Mouse (Mus musculus) kidney, adult 2 months (tissue): Measurements from ENCODE around the gene Pdzd2. TPM values are rescaled to one million over a fixed set of nuclear protein-coding genes. Genes with fewer than 3 reads are reported as not detected.

Experiments
- DNase-seq: peaks from one replicate; pipeline ENCODE4 v3.0.0; 2021
- H3K27ac ChIP-seq: fragments of 200-500 bp; 2 replicates; pipeline ENCODE4 v1.5.1; 2012; ENCODE audit warnings: low read depth, low read length, control low read depth, inconsistent platforms; ENCODE audit not compliant: insufficient read depth
- H3K27me3 ChIP-seq: fragments of 200-500 bp; replicated peaks from 2 replicates; pipeline ENCODE4 v1.6.1; 2012; ENCODE audit warnings: mild to moderate bottlenecking, moderate library complexity, low read length, inconsistent platforms; ENCODE audit not compliant: control insufficient read depth, insufficient read depth
- H3K36me3 ChIP-seq: fragments of 200-500 bp; 2 replicates; pipeline ENCODE4 v1.6.1; 2012; ENCODE audit warnings: mild to moderate bottlenecking, moderate library complexity, low read length, inconsistent platforms; ENCODE audit not compliant: control insufficient read depth, insufficient read depth
- H3K4me1 ChIP-seq: fragments of 200-500 bp; 2 replicates; pipeline ENCODE4 v1.6.1; 2011; ENCODE audit warnings: low read length; ENCODE audit not compliant: control insufficient read depth, insufficient read depth
- H3K4me3 ChIP-seq: fragments of 200-500 bp; 2 replicates; pipeline ENCODE4 v1.5.1; 2011; ENCODE audit warnings: mild to moderate bottlenecking, low read depth, low read length, control low read depth; ENCODE audit not compliant: insufficient read depth
- CTCF ChIP-seq: fragments of 200-500 bp; conservative IDR thresholded peaks from 2 replicates; pipeline ENCODE4 v1.5.1; 2011; ENCODE audit warnings: low read depth, mild to moderate bottlenecking, control low read depth, low read length, moderate library complexity, mixed read lengths; ENCODE audit not compliant: insufficient read depth, insufficient read length
- POLR2A ChIP-seq: fragments of 200-500 bp; IDR thresholded peaks from one replicate; pipeline ENCODE4 v1.6.1; 2011; ENCODE audit warnings: low read depth, low read length, control low read depth
- WGBS: fragments of 180-500 bp; shearing (Covaris S2); methylation state at CpG from one replicate; pipeline ENCODE4 v1.1.7; 2018; 5-methylcytosine and 5-hydroxymethylcytosine counted together
- polyA plus RNA-seq: library from polyadenylated mRNA; depleted of rRNA; stranded (reverse); fragments of >200 nt; gene quantifications from 2 replicates; pipeline ENCODE4 v1.2.3, GENCODE M21; 2012

Pdzd2 gene
- polyA plus RNA-seq, 1 experiment: 16.5 TPM

GRCm38 (mm10) chr15:12625524-12625923 is 114.2 kb downstream of the Pdzd2 start:
- Histone ChIP-seq H3K27me3 (no peaks in the 10 kb centered on the region), H3K4me3 (no peak overlapping the region), H3K4me1 (no peaks in the 10 kb centered on the region), H3K36me3 (no peaks in the 10 kb centered on the region), H3K27ac (no peak overlapping the region)
- WGBS: 72% methylated on average over 6 of the region's 6 CpGs
- DNase-seq: no peak
- TF ChIP-seq CTCF: no peak
- TF ChIP-seq POLR2A: no peak

- H3K27me3 ChIP-seq: no peaks in the 10 kb centered on the region
- H3K27ac ChIP-seq: no peak overlapping the region
- TF ChIP-seq POLR2A (no peak), CTCF (no peak)
- WGBS: 96% methylated on average over 4 of the region's 4 CpGs
- H3K4me1 ChIP-seq: no peaks in the 10 kb centered on the region
- no peaks in the 10 kb centered on the region for H3K36me3 ChIP-seq
- no peak for DNase-seq
- H3K4me3 ChIP-seq: no peak overlapping the region
These were observed 116.2 kb downstream of the Pdzd2 start for GRCm38 (mm10) chr15:12623521-12623920.

GRCm38 (mm10) chr15:12622701-12623100 is 117.0 kb downstream of the Pdzd2 start:
- TF ChIP-seq CTCF: no peak
- no peak for TF ChIP-seq POLR2A
- no peak overlapping the region for H3K27ac ChIP-seq
- no peaks in the 10 kb centered on the region for H3K36me3 ChIP-seq
- DNase-seq: no peak
- no peaks in the 10 kb centered on the region for H3K27me3 ChIP-seq
- H3K4me1 ChIP-seq: no peaks in the 10 kb centered on the region
- H3K4me3 ChIP-seq: no peak overlapping the region
- 86% methylated on average over 5 of the region's 5 CpGs for WGBS

GRCm38 (mm10) chr15:12622093-12622643 is 117.6 kb downstream of the Pdzd2 start:
- WGBS: 64% methylated on average over 7 of the region's 7 CpGs
- TF ChIP-seq CTCF (no peak), POLR2A (no peak)
- DNase-seq: no peak
- Histone ChIP-seq H3K4me1 (no peaks in the 10 kb centered on the region), H3K36me3 (no peaks in the 10 kb centered on the region), H3K4me3 (no peak overlapping the region), H3K27ac (no peak overlapping the region), H3K27me3 (no peaks in the 10 kb centered on the region)

GRCm38 (mm10) chr15:12619273-12619672 is 120.5 kb downstream of the Pdzd2 start:
- Histone ChIP-seq H3K27me3 (no peaks in the 10 kb centered on the region), H3K36me3 (no peaks in the 10 kb centered on the region), H3K27ac (no peak overlapping the region), H3K4me1 (0 out of 2 replicates have a peak, but pooled peaks cover 3% of the 10 kb centered on the region), H3K4me3 (no peak overlapping the region)
- 65% methylated on average over 8 of the region's 8 CpGs for WGBS
- no peak for TF ChIP-seq CTCF
- TF ChIP-seq POLR2A: no peak
- no peak for DNase-seq

GRCm38 (mm10) chr15:12617651-12618050 is 122.1 kb downstream of the Pdzd2 start:
- H3K4me3 ChIP-seq: no peak overlapping the region
- DNase-seq: no peak
- H3K27me3 ChIP-seq: no peaks in the 10 kb centered on the region
- 57% methylated on average over 11 of the region's 11 CpGs for WGBS
- no peak overlapping the region for H3K27ac ChIP-seq
- peaks cover 9% of the 10 kb centered on the region; the same call in 1 of the 2 replicates for H3K4me1 ChIP-seq
- TF ChIP-seq POLR2A (no peak), CTCF (no peak)
- H3K36me3 ChIP-seq: no peaks in the 10 kb centered on the region

GRCm38 (mm10) chr15:12617220-12617619 is 122.5 kb downstream of the Pdzd2 start:
- no peak for DNase-seq
- no peak overlapping the region for H3K27ac ChIP-seq
- no peak for TF ChIP-seq POLR2A
- no peak for TF ChIP-seq CTCF
- peaks cover 9% of the 10 kb centered on the region; the same call in 1 of the 2 replicates for H3K4me1 ChIP-seq
- WGBS: 42% methylated on average over 8 of the region's 8 CpGs
- H3K27me3 ChIP-seq: no peaks in the 10 kb centered on the region
- H3K36me3 ChIP-seq: no peaks in the 10 kb centered on the region
- no peak overlapping the region for H3K4me3 ChIP-seq
